Mouse (Mus musculus) urinary bladder, postnatal 14 days (tissue): ENCODE results near the gene Magi1.

ENCODE experiments used
- DNase-seq: peaks from one replicate; pipeline ENCODE4 v3.0.0; 2021; ENCODE audit warnings: low spot score

The Magi1 gene

GRCm38 (mm10) chr6:94256982-94257830, 26.5 kb downstream of the Magi1 start:
- no peak for DNase-seq

GRCm38 (mm10) chr6:94253943-94254342, 29.8 kb downstream of the Magi1 start:
- DNase-seq, result no peak

GRCm38 (mm10) chr6:94251358-94251945, 32.3 kb downstream of the Magi1 start:
- no peak for DNase-seq

- no peak for DNase-seq
These were observed 34.4 kb downstream of the Magi1 start for GRCm38 (mm10) chr6:94249286-94249790.

- peak; percentile 54 for DNase-seq
These were observed 42.5 kb downstream of the Magi1 start for GRCm38 (mm10) chr6:94241251-94241650.

GRCm38 (mm10) chr6:94238643-94239042, 45.1 kb downstream of the Magi1 start:
- DNase-seq, result no peak

- DNase-seq, result no peak
These were observed 46.8 kb downstream of the Magi1 start for GRCm38 (mm10) chr6:94236899-94237298.

GRCm38 (mm10) chr6:94232243-94232785, 51.4 kb downstream of the Magi1 start:
- DNase-seq, result no peak

GRCm38 (mm10) chr6:94231831-94232230, 51.9 kb downstream of the Magi1 start:
- no peak for DNase-seq

GRCm38 (mm10) chr6:94231367-94231766, 52.4 kb downstream of the Magi1 start:
- no peak for DNase-seq

GRCm38 (mm10) chr6:94230918-94231317, 52.8 kb downstream of the Magi1 start:
- DNase-seq, result no peak

- no peak for DNase-seq
These were observed 53.6 kb downstream of the Magi1 start for GRCm38 (mm10) chr6:94230129-94230528.

- DNase-seq, result peak; percentile 21
These were observed 57.5 kb downstream of the Magi1 start for GRCm38 (mm10) chr6:94226262-94226661.

GRCm38 (mm10) chr6:94225832-94226231, 57.9 kb downstream of the Magi1 start:
- peak; percentile 44 for DNase-seq

- peak; percentile 73 for DNase-seq
These were observed 58.6 kb downstream of the Magi1 start for GRCm38 (mm10) chr6:94225091-94225490.

- no peak for DNase-seq
These were observed 61.5 kb downstream of the Magi1 start for GRCm38 (mm10) chr6:94222253-94222652.

- DNase-seq, result no peak
These were observed 62.0 kb downstream of the Magi1 start for GRCm38 (mm10) chr6:94221750-94222149.

GRCm38 (mm10) chr6:94218076-94218475, 65.6 kb downstream of the Magi1 start:
- DNase-seq, result no peak

- no peak for DNase-seq
These were observed 67.9 kb downstream of the Magi1 start for GRCm38 (mm10) chr6:94215834-94216233.

GRCm38 (mm10) chr6:94214895-94215538, 68.7 kb downstream of the Magi1 start:
- peak; percentile 47 for DNase-seq

GRCm38 (mm10) chr6:94205926-94206325, 77.8 kb downstream of the Magi1 start:
- DNase-seq, result no peak

GRCm38 (mm10) chr6:94203642-94204145, 80.0 kb downstream of the Magi1 start:
- peak; percentile 80 for DNase-seq
